Mouse (Mus musculus) heart, embryonic 16.5 days (tissue): ENCODE results near the gene Gm14409. TPM values are rescaled to one million over a fixed set of nuclear protein-coding genes. Genes with fewer than 3 reads are reported as not detected.
"Not testable (repeated sequence)": the region's sequence is repeated elsewhere in the genome, so short reads cannot be mapped to it uniquely, and the experiment has no call there.

Source experiments
- ATAC-seq: fragments of 200-750 bp; cut with Nextera tagmentation; replicated peaks from 2 replicates; pipeline ENCODE4 v1.8.0; 2017; ENCODE audit warnings: moderate number of reproducible peaks; ENCODE audit not compliant: insufficient read depth, low FRiP score; ENCODE audit errors: extremely low read depth
- H3K27ac ChIP-seq: fragments of 300-500 bp; sonication (generic); 2 replicates; pipeline ENCODE4 v1.5.1; 2014; ENCODE audit warnings: mild to moderate bottlenecking, low read length, control low read depth, moderate library complexity
- H3K27me3 ChIP-seq: fragments of 300-500 bp; sonication (generic); 2 replicates; pipeline ENCODE4 v1.6.1; 2014; ENCODE audit warnings: low read length, mixed read lengths; ENCODE audit not compliant: control insufficient read depth, insufficient read depth
- H3K36me3 ChIP-seq: fragments of 300-500 bp; sonication (generic); 2 replicates; pipeline ENCODE4 v1.6.1; 2014; ENCODE audit not compliant: control insufficient read depth, insufficient read depth
- H3K4me1 ChIP-seq: fragments of 300-500 bp; sonication (generic); 2 replicates; pipeline ENCODE4 v1.6.1; 2014; ENCODE audit warnings: low read length, mixed read lengths; ENCODE audit not compliant: control insufficient read depth, insufficient read depth
- H3K4me2 ChIP-seq: fragments of 300-500 bp; sonication (generic); 2 replicates; pipeline ENCODE4 v1.6.1; 2014; ENCODE audit warnings: low read depth, mild to moderate bottlenecking, control low read depth, low read length
- H3K4me3 ChIP-seq: fragments of 300-500 bp; sonication (generic); 2 replicates; pipeline ENCODE4 v1.5.1; 2014; ENCODE audit warnings: mild to moderate bottlenecking, control low read depth, low read length
- H3K9ac ChIP-seq: fragments of 300-500 bp; sonication (generic); 2 replicates; pipeline ENCODE4 v1.6.1; 2014; ENCODE audit warnings: low read length, control low read depth
- H3K9me3 ChIP-seq: fragments of 300-500 bp; sonication (generic); replicated peaks from 2 replicates; pipeline ENCODE4 v1.6.1; 2016; ENCODE audit warnings: low read length; ENCODE audit not compliant: control insufficient read depth
- WGBS: fragments of 180-500 bp; shearing (Covaris S2); extraction: QIAGEN DNeasy Blood & Tissue Kit; methylation state at CpG from one replicate; pipeline ENCODE4 v1.1.7; 2014; 5-methylcytosine and 5-hydroxymethylcytosine counted together
- polyA plus RNA-seq: library from polyadenylated mRNA; unstranded; fragments of >200 nt; fragmentation: Nextera tagmentation; extraction: Ambion mirVana; gene quantifications from 2 replicates; pipeline ENCODE4 v1.2.1, GENCODE M21; 2015

Gene Gm14409
- polyA plus RNA-seq, result not detected in 2 replicates

DNA sequence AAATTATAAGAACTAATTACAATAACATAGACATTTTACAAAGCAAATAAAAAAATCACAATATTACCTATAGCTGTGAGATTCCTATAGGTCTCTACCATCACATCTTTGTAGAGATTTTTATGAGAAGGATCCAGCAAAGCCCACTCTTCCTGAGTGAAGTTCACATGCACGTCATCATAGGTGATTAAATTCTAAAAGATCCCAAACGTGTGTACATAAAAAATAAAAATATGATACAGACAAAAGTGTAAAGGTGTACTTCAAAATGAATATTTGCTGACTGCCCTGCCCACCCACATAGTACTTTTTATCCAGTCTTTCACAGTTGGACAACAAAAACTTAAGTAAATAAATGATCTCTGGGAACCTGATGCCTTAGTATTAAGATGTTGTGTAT is at the start of gene Gm14409:
Gene Gm14409, minus strand, starts transcription at position 101 of the 400 bp plus-strand sequence.
- H3K9ac ChIP-seq, H3K4me1 ChIP-seq, ATAC-seq, H3K36me3 ChIP-seq, H3K27me3 ChIP-seq, H3K4me2 ChIP-seq, H3K4me3 ChIP-seq, H3K27ac ChIP-seq, H3K9me3 ChIP-seq: not testable (repeated sequence)
- no CpG with 5 or more reads among the region's 2 CpGs for WGBS

DNA sequence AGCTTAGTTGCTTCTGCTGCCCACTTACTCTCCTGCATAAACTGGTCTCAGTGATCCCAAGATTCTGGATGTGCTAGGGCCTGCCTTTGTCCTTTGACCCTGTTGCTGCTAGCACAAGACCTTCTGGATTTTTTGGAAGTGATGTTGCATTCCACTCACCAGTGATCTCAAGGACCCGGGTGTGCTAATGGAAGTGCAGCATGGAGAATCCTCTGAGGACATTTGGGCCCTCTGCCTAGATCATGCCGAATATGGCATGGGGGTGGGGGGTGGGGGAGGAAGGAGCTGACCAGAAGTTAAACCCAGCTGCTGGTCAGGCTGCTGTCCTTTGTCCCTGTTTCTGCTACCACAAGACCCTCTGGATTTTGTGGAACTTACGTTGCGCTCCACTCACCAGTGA is 42.8 kb upstream of the Gm14409 start:
- not testable (repeated sequence) for H3K27ac ChIP-seq, H3K27me3 ChIP-seq, H3K9me3 ChIP-seq, H3K4me2 ChIP-seq, H3K36me3 ChIP-seq, H3K4me1 ChIP-seq, H3K4me3 ChIP-seq, ATAC-seq, H3K9ac ChIP-seq
- 63% methylated on average over 4 of the region's 4 CpGs for WGBS

DNA sequence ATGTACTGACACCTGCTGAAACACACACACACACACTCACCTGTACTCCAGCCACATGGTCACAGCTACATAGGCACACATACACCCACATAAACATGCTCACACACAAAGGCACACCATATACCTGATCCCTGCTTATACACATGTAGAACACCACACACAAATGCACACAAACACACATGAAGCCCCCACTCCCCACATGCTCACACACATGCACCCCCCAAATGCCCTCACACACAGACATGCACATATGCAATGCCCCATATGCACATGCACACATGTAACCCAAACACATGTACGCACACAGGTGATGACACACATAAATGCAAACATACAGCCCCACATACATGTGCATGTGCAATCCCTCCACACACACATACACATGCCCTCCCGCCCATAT is 38.1 kb upstream of the Gm14409 start:
- not testable (repeated sequence) for ATAC-seq

DNA sequence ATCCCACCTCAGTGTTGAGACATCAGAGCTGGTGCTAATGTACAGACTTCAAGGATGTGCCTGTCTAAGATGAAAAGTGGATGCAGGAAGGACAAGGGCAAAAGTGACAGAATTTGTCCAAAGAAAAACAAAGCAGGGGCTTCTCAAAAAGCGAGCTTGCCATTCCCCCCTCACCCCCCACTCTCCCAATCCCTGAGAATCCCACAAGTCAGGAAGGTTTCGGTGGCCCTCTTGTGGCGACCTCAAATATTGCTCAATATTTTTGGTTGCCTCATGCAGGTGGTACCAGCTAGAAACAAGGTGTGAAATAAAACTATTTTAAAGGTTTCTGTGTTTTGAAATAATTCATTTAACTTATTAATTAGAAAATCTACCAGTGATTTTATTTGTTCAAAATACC is 16.9 kb upstream of the Gm14409 start:
- H3K36me3 ChIP-seq, H3K9me3 ChIP-seq, H3K4me2 ChIP-seq, ATAC-seq, H3K27me3 ChIP-seq, H3K9ac ChIP-seq, H3K4me1 ChIP-seq, H3K27ac ChIP-seq, H3K4me3 ChIP-seq: not testable (repeated sequence)
- WGBS, result 23% methylated on average over 3 of the region's 3 CpGs

More for the DNA sequence above, 38.1 kb upstream of the Gm14409 start:
- H3K4me1 ChIP-seq, H3K9ac ChIP-seq, H3K4me2 ChIP-seq, H3K9me3 ChIP-seq, H3K27me3 ChIP-seq, H3K27ac ChIP-seq, H3K4me3 ChIP-seq, H3K36me3 ChIP-seq: not testable (repeated sequence)
- WGBS, result no CpG with 5 or more reads among the region's 2 CpGs

DNA sequence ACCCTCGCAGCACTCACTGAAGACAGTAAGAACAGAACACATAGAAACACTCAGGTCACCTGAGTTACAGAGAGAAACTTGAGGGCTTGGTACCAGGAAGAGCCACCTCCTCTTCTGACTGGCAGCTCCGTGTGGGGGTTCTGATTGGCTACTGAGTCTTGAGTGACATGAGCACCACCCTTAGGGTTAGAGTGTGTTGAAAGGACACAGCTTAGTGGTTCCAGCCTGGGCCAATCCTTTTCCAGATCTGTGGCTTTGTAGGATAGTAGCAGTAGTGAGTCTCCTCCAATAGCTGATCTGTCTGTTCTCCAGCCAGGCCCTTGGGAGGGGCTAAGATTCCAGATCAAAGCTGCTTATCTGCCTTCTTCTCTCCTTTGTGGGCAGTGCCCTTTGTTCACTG is 10.9 kb upstream of the Gm14409 start:
- not testable (repeated sequence) for H3K27me3 ChIP-seq, H3K4me3 ChIP-seq, H3K4me2 ChIP-seq, H3K4me1 ChIP-seq, H3K9me3 ChIP-seq, ATAC-seq, H3K9ac ChIP-seq, H3K36me3 ChIP-seq, H3K27ac ChIP-seq
- WGBS, result 64% methylated on average over 1 of the region's 2 CpGs

DNA sequence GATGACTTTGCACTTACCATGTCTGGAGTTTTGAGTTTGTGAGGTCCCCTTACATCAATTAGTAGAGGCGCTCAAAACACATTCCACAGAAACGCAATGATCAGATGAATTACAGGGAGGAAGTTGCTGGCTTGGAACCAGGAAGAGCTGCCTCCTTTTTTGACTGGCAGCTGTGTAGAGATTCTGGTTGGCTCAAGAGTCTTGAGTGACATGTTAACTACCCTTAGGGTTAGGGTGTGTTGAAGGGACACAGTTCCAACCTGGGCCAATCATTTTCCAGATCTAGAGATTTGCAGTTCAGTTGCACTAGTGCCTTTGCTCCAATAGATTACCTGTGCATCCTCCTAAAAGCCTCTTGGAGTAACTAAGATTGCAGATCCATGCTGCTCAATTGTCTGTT is 5.4 kb upstream of the Gm14409 start:
- H3K27me3 ChIP-seq, H3K36me3 ChIP-seq, H3K9ac ChIP-seq, H3K4me3 ChIP-seq, H3K27ac ChIP-seq, ATAC-seq, H3K4me2 ChIP-seq, H3K4me1 ChIP-seq, H3K9me3 ChIP-seq: not testable (repeated sequence)
- WGBS, result 70% methylated on average over 2 of the region's 2 CpGs

DNA sequence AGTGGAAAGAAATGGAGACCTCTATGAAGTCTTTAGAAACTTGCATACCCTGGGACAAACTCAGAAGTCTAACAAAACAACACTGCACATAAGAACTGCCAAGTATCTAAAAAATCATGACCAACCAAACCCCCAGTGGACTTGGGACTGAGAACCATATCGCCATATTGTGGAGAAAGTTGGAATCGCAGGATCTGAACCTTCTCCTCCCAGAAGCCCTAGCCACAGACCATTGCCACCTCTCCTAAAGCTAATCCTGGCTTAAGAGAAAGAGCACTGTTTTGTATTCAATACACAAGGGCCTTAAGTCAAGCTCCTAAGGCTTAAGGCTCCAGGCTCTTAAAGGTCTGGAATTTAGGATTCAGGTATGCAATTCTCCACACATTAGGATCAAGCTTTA is 19.4 kb downstream of the Gm14409 start:
- not testable (repeated sequence) for H3K9ac ChIP-seq, ATAC-seq, H3K36me3 ChIP-seq, H3K4me1 ChIP-seq, H3K27ac ChIP-seq, H3K9me3 ChIP-seq, H3K4me3 ChIP-seq, H3K27me3 ChIP-seq, H3K4me2 ChIP-seq
- whole genome bisulfite sequencing, result 74% methylated on average over 2 of the region's 2 CpGs

DNA sequence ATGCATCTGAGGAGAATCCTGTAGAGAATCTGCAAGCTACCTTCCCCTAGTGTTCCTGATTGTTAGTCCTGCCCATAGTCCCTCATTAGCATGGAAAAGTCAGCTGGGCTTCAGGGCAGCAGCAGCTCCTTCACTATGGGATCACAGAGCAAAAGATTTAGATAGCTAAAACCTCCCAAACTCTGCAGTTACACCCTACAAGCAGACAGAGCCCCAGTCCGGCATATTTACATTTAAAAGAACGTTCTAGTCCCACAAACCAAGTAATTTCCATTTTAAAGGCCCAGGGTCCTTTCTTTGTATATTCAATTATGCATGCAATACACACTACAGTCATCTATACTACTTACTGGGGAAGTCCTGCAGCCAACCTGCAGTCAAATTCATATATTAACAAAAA is 36.4 kb downstream of the Gm14409 start:
- H3K9me3 ChIP-seq, H3K36me3 ChIP-seq, H3K4me3 ChIP-seq, H3K4me1 ChIP-seq, H3K4me2 ChIP-seq, ATAC-seq, H3K9ac ChIP-seq, H3K27me3 ChIP-seq, H3K27ac ChIP-seq: not testable (repeated sequence)
- 46% methylated on average over 2 of the region's 2 CpGs for WGBS
